Mouse (Mus musculus) liver, adult (tissue): ENCODE results near the gene Vrk3.

Source experiments
- GATA4 ChIP-seq: IDR thresholded peaks from 2 replicates; pipeline ENCODE4 v1.6.1; 2014; ENCODE audit warnings: mild to moderate bottlenecking, low read length; ENCODE audit not compliant: insufficient replicate concordance

Vrk3 gene

DNA sequence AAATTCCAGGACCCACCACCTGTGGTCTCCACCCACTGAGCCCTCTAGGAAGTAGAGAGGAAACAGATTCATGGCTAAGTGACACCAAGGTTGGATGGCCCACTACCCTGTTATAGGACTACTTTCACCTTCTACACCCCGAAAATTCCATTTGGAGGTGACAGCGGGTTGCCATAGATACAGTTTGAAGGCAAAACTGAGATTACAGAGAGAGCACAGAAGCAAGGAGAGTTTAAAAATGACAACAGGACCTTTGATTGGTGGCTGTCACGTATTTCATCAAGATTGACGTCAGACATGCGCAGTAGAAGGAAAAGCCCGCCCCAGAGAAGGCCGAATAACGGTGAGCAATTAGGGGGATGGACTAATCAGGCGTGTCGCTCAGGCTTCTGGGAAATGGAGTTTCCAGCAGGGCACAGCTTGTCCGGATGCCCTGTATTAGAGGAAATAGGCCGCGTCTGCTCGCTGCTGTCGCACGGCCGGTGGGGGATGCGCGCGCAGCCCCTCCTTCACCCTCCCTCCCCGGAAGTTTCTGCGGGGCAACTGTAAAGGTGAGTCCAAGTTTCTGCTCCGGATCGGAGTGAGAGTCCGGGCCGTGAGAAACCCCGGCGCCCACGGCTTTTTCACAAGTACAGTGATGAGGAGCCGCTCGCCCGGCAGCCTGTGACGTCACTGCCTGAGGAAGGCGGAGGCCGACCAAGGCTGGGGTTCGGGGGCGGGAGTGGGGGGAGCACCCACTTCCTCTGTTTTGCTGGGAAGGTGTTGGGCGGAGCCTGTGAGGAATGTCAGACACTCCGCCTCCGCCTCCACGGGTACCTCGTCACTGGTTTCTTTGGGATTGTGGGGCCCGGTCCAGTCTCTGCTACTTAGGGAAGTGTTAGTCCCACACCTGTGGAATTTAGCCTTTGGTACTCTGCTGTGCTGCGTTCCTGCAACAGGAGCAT is at the start of gene Vrk3:
Gene Vrk3, plus strand, starts transcription at position 313 of the 944 bp plus-strand sequence.
- peak; percentile 76; the same call in 1 of the 2 replicates for TF ChIP-seq GATA4

DNA sequence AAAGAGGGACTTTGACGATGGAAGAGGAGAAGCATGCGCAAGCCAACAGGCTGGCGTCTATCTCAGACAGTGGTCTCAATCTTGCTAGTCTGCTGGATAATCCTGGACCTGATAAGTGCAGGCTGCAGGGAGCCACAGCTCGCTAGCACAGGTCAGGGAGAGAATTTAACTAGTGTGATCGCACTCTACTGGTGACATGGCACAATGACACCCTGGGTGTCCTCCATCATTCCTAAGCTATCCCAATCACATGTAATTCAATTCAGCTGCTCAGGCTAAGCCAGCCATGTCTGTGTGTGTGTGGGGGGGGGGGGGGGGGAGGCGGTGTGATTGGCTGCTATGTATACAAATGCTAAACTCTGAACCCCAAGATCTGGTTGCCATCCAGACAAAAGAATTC is 46.3 kb upstream of the Vrk3 start:
- no peak for TF ChIP-seq GATA4

DNA sequence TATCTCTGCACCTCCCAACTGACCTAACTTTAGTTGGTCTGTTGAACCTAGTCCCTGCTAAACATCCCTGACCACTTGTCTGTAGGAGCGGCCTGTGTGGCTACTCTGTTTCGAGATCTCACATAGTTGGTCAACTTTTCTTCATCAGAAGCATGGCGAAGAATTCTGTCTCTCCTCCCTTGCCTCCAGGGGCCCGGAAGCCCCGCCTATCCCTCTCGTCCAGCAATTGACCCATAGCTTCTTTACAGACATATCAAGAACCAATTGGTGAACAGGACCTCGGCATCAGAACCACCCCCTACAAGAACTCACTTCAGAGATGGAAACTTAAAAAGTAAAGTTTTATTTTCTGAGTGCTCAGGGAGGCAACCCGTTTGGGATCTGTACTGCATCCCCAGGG is 45.2 kb upstream of the Vrk3 start:
- no peak for TF ChIP-seq GATA4

DNA sequence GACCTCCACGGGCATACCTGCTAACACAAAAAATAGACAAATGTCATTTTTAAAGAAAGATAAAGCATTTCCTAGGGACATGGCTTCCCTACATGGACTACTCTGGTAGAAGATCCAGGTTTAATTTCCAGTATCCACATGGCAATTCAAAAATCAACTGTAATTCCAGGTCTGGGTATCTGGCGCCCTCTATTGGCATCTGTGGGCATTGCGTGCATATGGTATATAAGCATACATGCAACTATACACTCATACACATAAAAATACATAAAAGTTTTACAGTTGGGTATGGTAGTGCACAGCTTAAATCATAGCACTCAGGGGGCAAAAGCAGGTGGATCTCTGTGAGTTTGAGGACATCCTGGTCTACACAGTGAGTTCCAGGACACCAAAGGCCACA is 43.9 kb upstream of the Vrk3 start:
- no peak for TF ChIP-seq GATA4

DNA sequence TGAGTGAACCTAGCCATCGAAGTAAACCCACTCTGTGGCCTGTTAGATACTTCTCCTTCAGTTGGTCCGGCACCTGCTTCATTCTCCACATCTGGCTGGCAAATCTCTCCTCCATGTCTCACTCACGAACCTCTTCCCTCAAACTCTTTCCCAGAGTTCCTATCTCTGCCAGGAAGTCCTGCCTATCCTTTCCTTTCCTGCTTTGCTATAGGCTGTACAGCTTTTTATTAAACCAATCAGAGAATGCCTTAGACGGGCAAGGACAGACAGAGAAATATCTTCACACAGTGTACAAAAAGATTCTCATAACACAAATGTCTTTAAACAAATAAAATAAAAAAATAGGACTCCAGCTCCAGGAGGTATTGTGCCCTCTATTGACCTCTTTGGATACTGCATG is 43.1 kb upstream of the Vrk3 start:
- TF ChIP-seq GATA4: no peak

DNA sequence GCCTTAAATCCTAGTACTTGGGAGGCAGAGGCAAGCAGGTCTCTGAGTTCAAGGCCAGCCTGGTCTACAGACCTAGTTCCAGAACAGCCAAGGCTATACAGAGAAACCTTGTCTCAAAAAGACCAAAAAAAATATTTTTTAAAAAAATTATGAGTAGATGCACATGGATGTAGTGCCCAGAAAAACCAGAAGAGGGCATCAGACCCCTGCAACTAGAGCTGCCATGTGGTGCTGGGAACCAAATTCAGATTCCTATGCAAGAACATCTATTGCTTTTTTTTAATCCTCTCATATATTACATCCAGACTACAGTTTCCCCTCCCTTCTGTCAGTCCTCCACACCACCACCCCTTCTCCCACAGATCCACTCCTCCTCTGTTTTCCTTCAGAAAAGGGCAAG is 41.9 kb upstream of the Vrk3 start:
- no peak for TF ChIP-seq GATA4

DNA sequence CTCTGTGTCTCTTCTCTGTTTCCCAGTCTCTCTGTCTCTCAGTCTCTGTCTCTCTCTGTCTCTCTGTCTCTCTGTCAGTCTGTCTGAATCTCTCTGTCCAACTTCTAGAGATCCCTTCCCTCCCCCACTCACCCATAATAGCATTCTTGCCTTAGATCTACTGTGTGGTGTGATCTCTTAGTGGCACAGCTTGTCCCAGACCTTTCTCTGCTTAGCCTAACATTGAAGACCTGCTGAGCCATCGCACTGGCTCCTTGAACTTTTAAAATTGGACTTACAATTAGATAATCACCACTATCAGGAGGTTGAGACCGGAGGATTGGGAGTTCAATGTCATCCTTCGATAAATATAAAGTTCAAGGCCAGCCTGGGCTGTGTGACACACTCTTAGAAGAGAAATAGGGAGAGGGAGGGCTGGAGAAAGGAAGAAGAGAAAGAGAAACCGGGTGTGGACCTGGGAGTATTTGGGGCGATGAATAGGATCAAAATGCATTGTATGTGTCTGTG is 41.0 kb upstream of the Vrk3 start:
- no peak for TF ChIP-seq GATA4

DNA sequence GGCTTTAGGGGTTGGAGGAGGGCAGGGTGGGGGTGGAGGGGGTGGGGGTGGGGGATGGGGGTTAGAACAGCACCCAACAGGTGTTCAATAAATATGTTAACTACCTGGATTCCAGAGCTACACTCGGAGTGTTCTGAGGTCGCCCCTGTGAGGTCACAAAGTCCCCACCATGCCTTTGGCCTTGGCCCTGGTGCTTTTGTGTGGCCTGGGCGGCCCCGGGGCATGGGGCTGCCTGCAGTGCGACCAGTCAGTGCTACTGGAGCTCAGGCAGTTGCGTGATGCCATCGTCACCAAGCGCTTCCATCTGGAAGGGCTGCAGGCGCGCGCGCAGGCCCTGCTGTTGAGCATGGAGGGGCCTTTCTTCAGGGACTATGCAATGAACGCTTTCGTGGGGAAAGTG is 39.6 kb upstream of the Vrk3 start, which contains the start of gene Izumo2:
Gene Izumo2, plus strand, starts transcription at position 169 of the 400 bp plus-strand sequence.
- no peak for TF ChIP-seq GATA4

DNA sequence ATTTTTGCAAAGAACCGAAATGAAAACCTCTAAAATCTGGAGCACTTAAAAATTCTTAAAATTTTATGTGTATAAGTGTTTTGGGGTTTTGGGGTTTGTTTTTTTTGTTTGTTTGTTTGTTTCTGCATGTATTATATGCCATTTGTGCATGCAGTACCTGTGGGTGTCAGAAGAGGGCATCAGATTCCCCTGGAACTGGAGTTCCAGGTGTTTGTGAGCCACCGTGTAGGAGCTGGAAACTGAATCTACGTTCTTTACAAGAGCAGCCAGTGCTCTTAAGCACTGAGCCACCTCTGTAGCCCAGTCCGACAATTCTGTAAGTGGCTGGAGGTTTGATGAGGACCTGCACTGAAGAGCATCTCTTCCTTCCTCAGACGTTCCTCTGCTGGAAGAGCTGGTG is 38.3 kb upstream of the Vrk3 start:
- no peak for TF ChIP-seq GATA4

DNA sequence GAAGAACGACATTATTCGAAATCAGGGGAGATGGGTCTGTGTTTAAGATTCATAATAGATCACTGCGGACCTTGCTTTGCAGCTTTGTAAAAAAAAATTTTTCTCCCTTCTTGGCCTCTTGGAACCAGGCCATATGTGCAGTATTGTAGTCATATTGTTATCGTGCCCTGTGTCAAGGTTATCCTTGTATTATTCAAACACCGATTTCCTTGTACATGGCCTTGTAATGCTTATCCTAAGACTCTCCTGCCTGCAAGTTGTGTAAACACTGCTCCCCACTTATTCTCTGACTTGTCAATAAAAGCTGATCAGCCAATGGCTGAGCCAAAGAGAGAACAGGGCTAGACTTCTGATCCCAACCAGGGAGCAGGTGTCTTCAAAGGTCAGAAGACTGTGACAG is 26.2 kb upstream of the Vrk3 start:
- no peak for TF ChIP-seq GATA4

DNA sequence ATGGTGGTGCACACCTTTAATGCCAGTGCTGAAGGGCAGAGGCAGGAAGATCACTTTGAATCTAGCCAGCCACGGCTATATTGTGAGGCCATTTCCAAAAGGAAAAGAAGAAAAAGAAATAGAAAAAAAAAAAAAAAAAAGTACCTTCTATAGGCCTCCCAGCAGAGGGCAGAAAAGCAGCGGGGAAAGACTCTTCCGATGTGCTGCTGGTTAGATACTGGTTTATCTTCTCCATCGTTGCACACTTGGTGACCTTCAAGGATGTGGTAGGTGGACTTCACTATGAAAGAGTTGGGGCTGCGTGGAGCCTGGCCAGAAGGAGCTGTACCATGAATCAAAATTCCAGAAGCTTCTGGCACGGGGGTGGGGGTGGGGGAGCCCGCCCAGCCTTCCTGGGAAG is 23.9 kb upstream of the Vrk3 start:
- no peak for TF ChIP-seq GATA4

DNA sequence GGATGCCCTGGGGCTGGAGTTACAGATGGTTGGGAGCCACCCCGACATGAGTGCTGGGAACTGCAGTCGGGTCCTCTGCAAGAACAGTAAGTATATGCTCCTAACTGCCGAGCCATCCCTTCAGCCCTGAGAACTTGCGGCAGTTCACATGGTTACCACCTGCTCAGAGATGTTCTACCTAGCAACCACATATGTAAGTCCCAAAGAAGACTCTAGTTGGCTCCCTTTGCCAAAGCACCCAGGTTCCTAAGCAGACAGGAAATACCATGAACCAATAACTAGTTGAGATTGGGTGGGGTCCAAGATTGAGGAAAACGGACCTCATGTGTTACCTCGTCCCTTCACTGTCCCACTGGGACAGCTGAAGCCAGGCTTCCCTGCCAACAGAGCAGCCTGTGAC is 21.9 kb upstream of the Vrk3 start:
- no peak for TF ChIP-seq GATA4

DNA sequence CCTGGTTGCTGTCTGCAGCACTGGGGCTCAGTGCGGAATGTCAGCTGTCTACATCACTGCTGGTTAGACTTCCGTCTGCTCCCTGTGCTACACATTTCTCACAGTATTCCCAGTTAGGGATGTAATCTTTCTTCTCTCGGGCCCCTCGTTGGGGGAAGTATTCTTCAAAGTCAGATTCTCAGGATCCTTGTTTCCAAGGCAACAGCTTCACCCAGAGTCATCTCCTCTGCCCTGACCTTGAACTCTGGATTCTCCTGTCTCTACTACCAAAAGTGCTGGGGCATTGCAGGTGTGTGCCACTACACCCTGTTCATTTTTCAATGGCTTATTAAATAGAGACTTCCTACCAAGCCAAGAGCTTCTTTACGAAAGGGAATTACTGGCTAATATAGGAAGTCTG is 21.1 kb upstream of the Vrk3 start:
- no peak for TF ChIP-seq GATA4

DNA sequence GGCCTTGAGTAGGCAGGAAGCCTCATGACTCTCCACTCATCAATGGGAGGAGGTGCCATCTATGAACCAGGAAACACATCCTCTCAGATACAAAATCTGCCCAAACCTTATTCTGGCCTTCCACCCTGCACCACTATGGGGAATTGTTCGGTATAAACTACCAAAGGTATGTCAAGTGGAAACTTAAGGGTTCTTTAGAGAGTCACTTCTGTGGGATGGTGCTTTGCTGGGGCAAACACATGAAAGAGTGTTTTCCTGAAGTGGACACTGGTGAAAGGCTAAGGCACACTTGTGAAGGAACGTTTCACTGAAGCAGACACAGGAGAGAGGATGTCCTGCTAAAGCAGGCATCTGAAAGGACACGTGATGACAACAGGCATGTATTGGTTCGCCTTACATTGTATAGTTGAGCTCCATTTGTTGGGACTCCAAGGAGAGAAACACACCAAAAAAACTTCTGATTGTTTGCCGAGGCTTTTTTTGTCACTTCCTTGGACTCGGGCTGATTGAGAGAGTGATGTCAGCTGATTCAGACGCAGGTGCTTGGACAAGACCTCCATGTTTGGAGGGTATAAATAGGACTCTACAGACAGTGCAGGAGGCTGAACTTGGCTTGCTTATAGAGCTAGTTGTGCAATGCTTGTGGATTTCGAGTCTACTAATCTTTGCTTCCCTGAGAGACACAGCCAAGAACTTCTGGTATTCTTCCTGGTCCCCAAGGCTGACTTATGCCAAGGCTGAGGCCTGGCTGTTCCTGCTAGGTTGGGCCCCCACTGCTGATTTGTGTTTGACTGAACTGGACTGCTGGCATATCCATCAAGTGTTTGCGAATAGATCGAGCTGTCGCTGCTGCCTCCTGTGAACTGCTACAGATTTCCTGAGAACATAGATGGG is 19.9 kb upstream of the Vrk3 start:
- no peak for TF ChIP-seq GATA4

DNA sequence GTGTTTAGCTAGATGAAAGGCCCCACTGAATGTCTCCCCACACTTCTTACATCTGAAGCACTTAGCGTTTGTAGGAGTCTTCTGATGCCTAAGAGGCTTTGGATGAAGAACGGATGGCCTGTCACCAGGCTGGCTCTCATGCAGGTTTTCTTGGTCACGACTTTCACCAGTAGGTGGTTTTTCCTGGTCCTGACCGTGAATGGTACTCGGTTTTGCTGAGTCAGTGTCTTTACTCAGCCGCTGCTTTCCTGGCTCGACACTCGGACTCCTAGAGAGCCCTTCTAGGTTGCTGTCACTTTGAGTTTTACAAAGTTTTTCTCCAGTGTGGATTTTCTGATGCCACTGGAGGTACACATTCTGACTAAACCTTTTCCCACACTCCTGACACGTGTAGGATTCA is 14.5 kb upstream of the Vrk3 start:
- TF ChIP-seq GATA4: no peak

DNA sequence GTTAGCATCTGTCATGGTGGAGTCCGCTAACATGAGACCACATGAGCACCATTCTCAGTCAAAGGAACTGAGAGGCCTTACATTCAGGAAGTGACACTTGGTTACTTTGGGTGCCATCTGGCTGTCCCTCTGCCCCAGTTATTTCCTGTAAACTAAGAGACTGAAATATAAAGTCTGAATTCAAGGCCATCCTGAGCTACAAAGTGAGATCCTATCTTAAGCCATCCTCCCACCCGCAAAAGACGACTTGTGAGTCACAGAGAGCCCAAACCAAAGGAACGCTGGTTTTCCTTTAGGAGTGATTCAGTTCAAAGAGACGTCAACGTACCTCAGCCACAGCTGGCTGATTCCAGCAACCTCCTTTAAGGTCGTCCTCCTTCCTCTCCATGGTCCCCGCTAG is 6.9 kb upstream of the Vrk3 start:
- TF ChIP-seq GATA4: no peak
